Mouse (Mus musculus) embryonic facial prominence, embryonic 13.5 days (tissue): ENCODE measurements around the gene Nme7. TPM values are rescaled to one million over a fixed set of nuclear protein-coding genes. Genes with fewer than 3 reads are reported as not detected.
A peak's percentile ranks its signal among the peaks of the same experiment; 100 is the strongest.

Experiments
- ATAC-seq: fragments of 200-750 bp; cut with Nextera tagmentation; 2 replicates; pipeline ENCODE4 v1.8.0; 2017; ENCODE audit warnings: low read depth; ENCODE audit not compliant: insufficient number of reproducible peaks, insufficient read depth, low FRiP score, low TSS enrichment
- H3K27ac ChIP-seq: fragments of 300-500 bp; sonication (generic); 2 replicates; pipeline ENCODE4 v1.5.1; 2015; ENCODE audit warnings: moderate library complexity, mild to moderate bottlenecking, inconsistent platforms
- H3K27me3 ChIP-seq: fragments of 300-500 bp; sonication (generic); 2 replicates; pipeline ENCODE4 v1.6.1; 2015; ENCODE audit warnings: mild to moderate bottlenecking, inconsistent platforms
- H3K36me3 ChIP-seq: fragments of 300-500 bp; sonication (generic); 2 replicates; pipeline ENCODE4 v1.6.1; 2015; ENCODE audit warnings: mild to moderate bottlenecking, inconsistent platforms
- H3K4me1 ChIP-seq: fragments of 300-500 bp; sonication (generic); 2 replicates; pipeline ENCODE4 v1.6.1; 2015; ENCODE audit warnings: inconsistent platforms
- H3K4me2 ChIP-seq: fragments of 300-500 bp; sonication (generic); 2 replicates; pipeline ENCODE4 v1.6.1; 2015; ENCODE audit warnings: moderate library complexity, mild to moderate bottlenecking, inconsistent platforms
- H3K4me3 ChIP-seq: fragments of 300-500 bp; sonication (generic); 2 replicates; pipeline ENCODE4 v1.5.1; 2015; ENCODE audit warnings: mild to moderate bottlenecking, inconsistent platforms
- H3K9ac ChIP-seq: fragments of 300-500 bp; sonication (generic); 2 replicates; pipeline ENCODE4 v1.6.1; 2015; ENCODE audit warnings: mild to moderate bottlenecking, inconsistent platforms
- H3K9me3 ChIP-seq: fragments of 300-500 bp; sonication (generic); 2 replicates; pipeline ENCODE4 v1.6.1; 2016; ENCODE audit warnings: inconsistent platforms
- WGBS: fragments of 180-500 bp; shearing (Covaris S2); methylation state at CpG from one replicate; pipeline ENCODE4 v1.1.7; 2015; ENCODE audit warnings: mixed read lengths; 5-methylcytosine and 5-hydroxymethylcytosine counted together
- polyA plus RNA-seq: library from polyadenylated mRNA; unstranded; fragments of >200 nt; fragmentation: Nextera tagmentation; extraction: Ambion mirVana; gene quantifications from 2 replicates; pipeline ENCODE4 v1.2.1, GENCODE M21; 2015

The Nme7 gene
- polyA plus RNA-seq, 1 experiment from 2014 or later = 48.3 TPM

- no peaks in the 10 kb centered on the region for H3K9me3 ChIP-seq
- WGBS = 65% methylated on average over 7 of the region's 7 CpGs
- H3K27me3 ChIP-seq = peaks cover 55% of the 10 kb centered on the region
- no peak for ATAC-seq
- H3K4me3 ChIP-seq = no peak overlapping the region
- H3K4me2 ChIP-seq = no peak overlapping the region
- H3K27ac ChIP-seq = no peak overlapping the region
- H3K36me3 ChIP-seq = 0 out of 2 replicates have a peak, but pooled peaks cover 2% of the 10 kb centered on the region
- no peak overlapping the region for H3K9ac ChIP-seq
- peaks cover 30% of the 10 kb centered on the region for H3K4me1 ChIP-seq
These were observed 151.7 kb downstream of the Nme7 start for GRCm38 (mm10) chr1:164455614-164456013.

- Histone ChIP-seq H3K4me3 (peak overlapping the region; percentile 59; the same call in 1 of the 2 replicates), H3K9ac (no peak overlapping the region), H3K36me3 (0 out of 2 replicates have a peak, but pooled peaks cover 2% of the 10 kb centered on the region), H3K9me3 (no peaks in the 10 kb centered on the region), H3K4me2 (peak overlapping the region; percentile 91), H3K4me1 (peaks cover 30% of the 10 kb centered on the region), H3K27ac (no peak overlapping the region), H3K27me3 (peaks cover 60% of the 10 kb centered on the region)
- no peak for ATAC-seq
- WGBS = 29% methylated on average over 6 of the region's 6 CpGs
These were observed 152.1 kb downstream of the Nme7 start for GRCm38 (mm10) chr1:164456065-164456464.

- ATAC-seq = no peak
- Histone ChIP-seq H3K9ac (no peak overlapping the region), H3K4me3 (peak overlapping the region; percentile 59), H3K9me3 (no peaks in the 10 kb centered on the region), H3K27me3 (peaks cover 66% of the 10 kb centered on the region), H3K4me1 (peaks cover 30% of the 10 kb centered on the region), H3K4me2 (peak overlapping the region; percentile 91), H3K27ac (no peak overlapping the region), H3K36me3 (0 out of 2 replicates have a peak, but pooled peaks cover 2% of the 10 kb centered on the region)
- WGBS = 9% methylated on average over 8 of the region's 8 CpGs
These were observed 152.8 kb downstream of the Nme7 start for GRCm38 (mm10) chr1:164456731-164457130.

- Histone ChIP-seq H3K27ac (peak overlapping the region; percentile 45; the same call in 1 of the 2 replicates), H3K4me1 (peaks cover 30% of the 10 kb centered on the region), H3K9me3 (no peaks in the 10 kb centered on the region), H3K4me2 (peak overlapping the region; percentile 91), H3K36me3 (0 out of 2 replicates have a peak, but pooled peaks cover 2% of the 10 kb centered on the region), H3K4me3 (peak overlapping the region; percentile 59), H3K27me3 (peaks cover 70% of the 10 kb centered on the region), H3K9ac (peak overlapping the region; percentile 74)
- peak; percentile 76 for ATAC-seq
- WGBS = 0% methylated on average over 69 of the region's 76 CpGs
These were observed 153.8 kb downstream of the Nme7 start for GRCm38 (mm10) chr1:164457531-164458244.

GRCm38 (mm10) chr1:164458245-164458613 lies 154.3 kb downstream of the Nme7 start, which contains the start of gene Atp1b1:
Gene Atp1b1 (minus strand): TSS chr1:164458355.
- Histone ChIP-seq H3K9me3 (no peaks in the 10 kb centered on the region), H3K4me3 (peak within 1 kb of the TSS; percentile 59), H3K27me3 (peaks cover 70% of the 10 kb centered on the region), H3K4me2 (peak within 1 kb of the TSS; percentile 91), H3K36me3 (no peaks in the 10 kb centered on the region), H3K4me1 (peaks cover 30% of the 10 kb centered on the region), H3K27ac (peak within 1 kb of the TSS; percentile 45; the same call in 1 of the 2 replicates), H3K9ac (peak within 1 kb of the TSS; percentile 74)
- WGBS = under 1% methylated on average over 35 of the region's 35 CpGs
- ATAC-seq = peak; percentile 91

GRCm38 (mm10) chr1:164458621-164459051 lies 154.7 kb downstream of the Nme7 start:
- peak; percentile 10; the same call in 1 of the 2 replicates for ATAC-seq
- H3K27ac ChIP-seq = no peak overlapping the region

GRCm38 (mm10) chr1:164459127-164459905 lies 155.4 kb downstream of the Nme7 start:
- Histone ChIP-seq H3K9ac (no peak overlapping the region), H3K4me3 (peak overlapping the region; percentile 59), H3K36me3 (no peaks in the 10 kb centered on the region), H3K4me2 (peak overlapping the region; percentile 91; the same call in 1 of the 2 replicates), H3K9me3 (no peaks in the 10 kb centered on the region), H3K4me1 (peaks cover 30% of the 10 kb centered on the region), H3K27ac (no peak overlapping the region), H3K27me3 (peaks cover 70% of the 10 kb centered on the region)
- 52% methylated on average over 12 of the region's 12 CpGs for WGBS
- no peak; the same call in 1 of the 2 replicates for ATAC-seq

More at GRCm38 (mm10) chr1:164458621-164459051, 154.7 kb downstream of the Nme7 start:
- 2% methylated on average over 22 of the region's 22 CpGs for WGBS
- peaks cover 30% of the 10 kb centered on the region for H3K4me1 ChIP-seq
- no peaks in the 10 kb centered on the region for H3K36me3 ChIP-seq
- no peaks in the 10 kb centered on the region for H3K9me3 ChIP-seq
- H3K9ac ChIP-seq = peak overlapping the region; percentile 74; the same call in 1 of the 2 replicates
- H3K4me2 ChIP-seq = peak overlapping the region; percentile 91
- peaks cover 70% of the 10 kb centered on the region for H3K27me3 ChIP-seq
- peak overlapping the region; percentile 59 for H3K4me3 ChIP-seq

GRCm38 (mm10) chr1:164460921-164461697 lies 157.2 kb downstream of the Nme7 start:
- H3K9ac ChIP-seq = no peak overlapping the region
- 71% methylated on average over 13 of the region's 13 CpGs for whole genome bisulfite sequencing
- H3K9me3 ChIP-seq = no peaks in the 10 kb centered on the region
- no peaks in the 10 kb centered on the region for H3K36me3 ChIP-seq
- ATAC-seq = no peak
- H3K4me2 ChIP-seq = no peak overlapping the region
- H3K27me3 ChIP-seq = peaks cover 54% of the 10 kb centered on the region
- H3K4me1 ChIP-seq = peaks cover 20% of the 10 kb centered on the region
- no peak overlapping the region for H3K27ac ChIP-seq
- H3K4me3 ChIP-seq = no peak overlapping the region

- H3K9ac ChIP-seq = no peak overlapping the region
- no peaks in the 10 kb centered on the region for H3K9me3 ChIP-seq
- H3K36me3 ChIP-seq = no peaks in the 10 kb centered on the region
- H3K4me2 ChIP-seq = no peak overlapping the region
- WGBS = 37% methylated on average over 10 of the region's 10 CpGs
- H3K4me3 ChIP-seq = no peak overlapping the region
- ATAC-seq = no peak
- no peak overlapping the region for H3K27ac ChIP-seq
- H3K27me3 ChIP-seq = peaks cover 48% of the 10 kb centered on the region
- peaks cover 14% of the 10 kb centered on the region for H3K4me1 ChIP-seq
These were observed 157.8 kb downstream of the Nme7 start for GRCm38 (mm10) chr1:164461726-164462125.

- Histone ChIP-seq H3K27me3 (no peaks in the 10 kb centered on the region), H3K4me1 (no peaks in the 10 kb centered on the region), H3K4me3 (no peak overlapping the region), H3K36me3 (no peaks in the 10 kb centered on the region), H3K9me3 (no peaks in the 10 kb centered on the region), H3K9ac (no peak overlapping the region), H3K27ac (no peak overlapping the region), H3K4me2 (no peak overlapping the region)
- ATAC-seq = no peak
- WGBS = 87% methylated on average over 10 of the region's 10 CpGs
These were observed 163.5 kb downstream of the Nme7 start for GRCm38 (mm10) chr1:164467406-164467805.

- H3K4me3 ChIP-seq = no peak overlapping the region
- no peak overlapping the region for H3K9ac ChIP-seq
- WGBS = 84% methylated on average over 8 of the region's 8 CpGs
- no peaks in the 10 kb centered on the region for H3K36me3 ChIP-seq
- no peak for ATAC-seq
- no peak overlapping the region for H3K4me2 ChIP-seq
- no peaks in the 10 kb centered on the region for H3K4me1 ChIP-seq
- no peaks in the 10 kb centered on the region for H3K9me3 ChIP-seq
- H3K27ac ChIP-seq = no peak overlapping the region
- no peaks in the 10 kb centered on the region for H3K27me3 ChIP-seq
These were observed 164.4 kb downstream of the Nme7 start for GRCm38 (mm10) chr1:164468329-164468728.
